Mouse (Mus musculus) megakaryocyte, adult 5-6 weeks (primary cell): ENCODE measurements around the gene Gm10134. TPM values are rescaled to one million over a fixed set of nuclear protein-coding genes. Genes with fewer than 3 reads are reported as not detected.

Source experiments
- ATAC-seq: 2 replicates; pipeline ENCODE4 v1.8.0; 2016; ENCODE audit warnings: mild to moderate bottlenecking, inconsistent platforms; ENCODE audit not compliant: poor library complexity, severe bottlenecking
- total RNA-seq, 2 experiments: library from RNA; stranded (forward) in 1 of 2; stranded (reverse) in 1 of 2; fragments of 153-499, 151-499 nt in 1 of 2; fragments of 221-1000, 200-1000 nt in 1 of 2; gene quantifications; 2 replicates each; pipeline versions ENCODE4 v1.2.3 to v1.2.4; 2015 to 2017

Gm10134 gene
- total RNA-seq, 2 experiments from 2014 or later: not detected

GRCm38 (mm10) chr2:28549157-28549556 is 43.3 kb downstream of the Gm10134 start:
- ATAC-seq: no peak

GRCm38 (mm10) chr2:28552301-28552700 is 46.4 kb downstream of the Gm10134 start:
- ATAC-seq: no peak

Other genes starting within 250 kb of the Gm10134 start
- 0.21 and 0.29 TPM in 2 replicates for gene Ppp1r26, start 59.3 kb upstream of the Gm10134 start, total RNA-seq (2015)
- gene Ppp1r26, start 59.3 kb upstream of the Gm10134 start, total RNA-seq (2017): 0.37 and 0.40 TPM in 2 replicates
- not detected in 2 replicates for gene 1700007K13Rik, start 39.8 kb upstream of the Gm10134 start, total RNA-seq (2015)
- not detected in 2 replicates for gene 1700007K13Rik, start 39.8 kb upstream of the Gm10134 start, total RNA-seq (2017)
- 29.0 and 29.3 TPM in 2 replicates for gene Mrps2, start 38.0 kb upstream of the Gm10134 start, total RNA-seq (2015)
- 15.7 and 16.7 TPM in 2 replicates for gene Mrps2, start 38.0 kb upstream of the Gm10134 start, total RNA-seq (2017)
- gene Gbgt1, start 9.2 kb upstream of the Gm10134 start, total RNA-seq (2015): not detected in 2 replicates
- gene Gbgt1, start 9.2 kb upstream of the Gm10134 start, total RNA-seq (2017): 0.48 TPM in 1 of 2 replicates, not detected in the other
- gene Ralgds, start 7.0 kb downstream of the Gm10134 start, total RNA-seq (2015): 1.4 and 2.3 TPM in 2 replicates
- 1.8 and 2.1 TPM in 2 replicates for gene Ralgds, start 7.0 kb downstream of the Gm10134 start, total RNA-seq (2017)
- not detected in 2 replicates for gene Cel, start 57.3 kb downstream of the Gm10134 start, total RNA-seq (2015)
- not detected in 2 replicates for gene Cel, start 57.3 kb downstream of the Gm10134 start, total RNA-seq (2017)
- gene Gtf3c5, start 77.7 kb downstream of the Gm10134 start, total RNA-seq (2015): 12.2 and 15.2 TPM in 2 replicates
- gene Gtf3c5, start 77.7 kb downstream of the Gm10134 start, total RNA-seq (2017): 10.3 and 13.7 TPM in 2 replicates
- 2.9 and 7.4 TPM in 2 replicates for gene Gfi1b, start 115.9 kb downstream of the Gm10134 start, total RNA-seq (2015)
- 6.1 and 7.8 TPM in 2 replicates for gene Gfi1b, start 115.9 kb downstream of the Gm10134 start, total RNA-seq (2017)
- 8.9 and 10.9 TPM in 2 replicates for gene Tsc1, start 135.1 kb downstream of the Gm10134 start, total RNA-seq (2015)
- gene Tsc1, start 135.1 kb downstream of the Gm10134 start, total RNA-seq (2017): 11.7 and 12.9 TPM in 2 replicates
- gene Spaca9, start 193.6 kb downstream of the Gm10134 start, total RNA-seq (2015): 19.2 and 23.6 TPM in 2 replicates
- 23.2 and 28.0 TPM in 2 replicates for gene Spaca9, start 193.6 kb downstream of the Gm10134 start, total RNA-seq (2017)
- gene Ak8, start 194.1 kb downstream of the Gm10134 start, total RNA-seq (2015): 17.0 and 18.0 TPM in 2 replicates
- gene Ak8, start 194.1 kb downstream of the Gm10134 start, total RNA-seq (2017): 5.9 and 6.4 TPM in 2 replicates